Mouse (Mus musculus): ENCODE data around the gene Irf8. TPM values are rescaled to one million over a fixed set of nuclear protein-coding genes. Genes with fewer than 3 reads are reported as not detected.
"Not testable (repeated sequence)": the region's sequence is repeated elsewhere in the genome, so short reads cannot be mapped to it uniquely, and the experiment has no call there.

Irf8 gene
- polyA plus RNA-seq, 2 experiments, result 4.2 to 8.9 TPM

DNA sequence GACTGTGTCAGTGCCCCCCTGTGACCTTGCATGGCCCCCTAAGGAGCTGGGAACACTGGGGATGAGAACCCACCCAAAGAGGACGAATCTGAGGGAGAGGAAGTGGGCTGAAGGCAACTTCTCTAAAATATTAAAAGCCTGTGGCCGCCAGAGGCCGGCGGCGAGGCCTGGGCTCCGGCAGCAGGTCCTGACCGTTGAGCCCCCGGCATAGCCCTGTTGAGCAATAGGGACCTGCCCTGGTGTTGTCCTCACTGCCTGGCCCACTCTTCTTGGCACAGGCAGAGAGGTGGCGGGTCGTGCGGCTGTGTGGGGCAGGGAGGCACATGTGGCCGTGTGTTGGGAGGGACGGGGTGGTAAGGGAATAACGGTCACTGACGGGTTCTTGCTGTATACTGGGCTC, 56.6 kb downstream of the Irf8 start:
- Histone ChIP-seq H3K9me3 (ENCODE audit: control insufficient read depth, low read length) (no peaks in the 10 kb centered on the region), H3K36me3 (replicated peaks; ENCODE audit: control insufficient read depth, insufficient read depth, low read depth) (no peaks in the 10 kb centered on the region), H3K4me1 (replicated peaks; ENCODE audit: control insufficient read depth in 2 of 2, insufficient read depth in 2 of 2, low read length in 1 of 2) (no peaks in the 10 kb centered on the region), H3K9ac (replicated peaks) (no peak overlapping the region), H3K27ac (no peak overlapping the region), H3K4me2 (ENCODE audit: low read depth) (no peak overlapping the region), H3K27me3 (ENCODE audit: control insufficient read depth, insufficient read depth, low read length) (no peaks in the 10 kb centered on the region), H3K4me3 (ENCODE audit: insufficient read depth in 1 of 2, low read depth in 2 of 2, low read length in 2 of 2) (no peak overlapping the region)
- WGBS (ENCODE audit: insufficient replicate concordance), result 27% methylated on average over 15 of the region's 15 CpGs
- ATAC-seq (ENCODE audit: insufficient read depth) (0 out of 2 replicates have a peak, but pooled peaks have one; percentile 46), DNase-seq (ENCODE audit: low read depth in 3 of 3, low spot score in 3 of 3) (no peak)
- TF ChIP-seq EP300 (IDR thresholded peaks at IDR 0.05; ENCODE audit: low read depth) (no peak), CTCF (IDR thresholded peaks at IDR 0.05; ENCODE audit: low read depth) (no peak)

GRCm38 (mm10) chr8:120795944-120796635, 59.9 kb downstream of the Irf8 start:
- TF ChIP-seq CTCF (IDR thresholded peaks at IDR 0.05; ENCODE audit: low read depth) (peak; percentile 95), EP300 (IDR thresholded peaks at IDR 0.05; ENCODE audit: low read depth) (no peak)
- no peaks in the 10 kb centered on the region for H3K9me3 ChIP-seq (ENCODE audit: control insufficient read depth, low read length)
- 39% methylated on average over 9 of the region's 9 CpGs for WGBS (ENCODE audit: insufficient replicate concordance)
- ATAC-seq (ENCODE audit: insufficient read depth) (peak; percentile 44; the same call in 1 of the 2 replicates), DNase-seq (ENCODE audit: low read depth in 3 of 3, low spot score in 3 of 3) (peak; percentile 24 to 35 (median 30))
- no peak overlapping the region for H3K27ac ChIP-seq
- no peak overlapping the region for H3K4me3 ChIP-seq (ENCODE audit: insufficient read depth in 1 of 2, low read depth in 2 of 2, low read length in 2 of 2)
- no peak overlapping the region for H3K9ac ChIP-seq (replicated peaks)
- H3K4me1 ChIP-seq (replicated peaks; ENCODE audit: control insufficient read depth in 2 of 2, insufficient read depth in 2 of 2, low read length in 1 of 2), result no peaks in the 10 kb centered on the region
- H3K27me3 ChIP-seq (ENCODE audit: control insufficient read depth, insufficient read depth, low read length), result no peaks in the 10 kb centered on the region
- no peaks in the 10 kb centered on the region for H3K36me3 ChIP-seq (replicated peaks; ENCODE audit: control insufficient read depth, insufficient read depth, low read depth)
- no peak overlapping the region for H3K4me2 ChIP-seq (ENCODE audit: low read depth)

DNA sequence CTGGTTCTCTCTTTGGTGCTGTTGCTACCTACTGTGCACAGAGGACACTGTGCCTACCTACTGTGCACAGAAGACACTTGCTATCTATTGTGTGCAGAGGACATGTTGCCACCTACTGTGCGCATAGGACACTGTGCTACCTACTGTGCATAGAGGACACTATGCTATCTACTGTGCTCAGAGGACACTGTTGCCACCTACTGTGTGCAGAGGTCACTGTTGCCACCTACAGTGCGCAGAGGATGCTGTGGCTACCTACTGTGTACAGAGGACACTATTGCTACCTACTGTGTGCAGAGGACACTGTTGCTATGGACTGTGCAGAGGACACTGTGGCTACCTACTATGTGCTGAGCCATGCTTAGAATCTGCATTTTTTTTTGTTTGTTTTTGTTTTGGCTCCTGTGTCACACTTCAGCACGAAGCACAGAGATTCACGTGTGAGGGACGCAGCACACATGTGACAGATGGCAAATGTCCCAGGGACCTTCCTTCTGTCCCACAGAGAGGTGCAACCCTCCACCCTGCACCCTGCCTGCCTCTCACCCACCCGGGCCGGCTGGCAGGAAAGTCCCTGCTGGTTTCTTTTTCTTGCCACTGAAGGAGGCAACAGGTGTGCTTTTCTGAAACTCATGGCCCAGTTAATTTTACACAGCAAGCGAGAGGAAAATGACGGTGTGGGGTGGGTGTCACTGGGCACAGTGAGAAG, 61.0 kb downstream of the Irf8 start:
- Histone ChIP-seq H3K4me1 (replicated peaks; ENCODE audit: control insufficient read depth in 2 of 2, insufficient read depth in 2 of 2, low read length in 1 of 2) (no peaks in the 10 kb centered on the region), H3K27ac (no peak overlapping the region), H3K27me3 (ENCODE audit: control insufficient read depth, insufficient read depth, low read length) (no peaks in the 10 kb centered on the region), H3K36me3 (replicated peaks; ENCODE audit: control insufficient read depth, insufficient read depth, low read depth) (no peaks in the 10 kb centered on the region), H3K9me3 (ENCODE audit: control insufficient read depth, low read length) (no peaks in the 10 kb centered on the region), H3K4me2 (ENCODE audit: low read depth) (no peak overlapping the region), H3K9ac (replicated peaks) (no peak overlapping the region), H3K4me3 (ENCODE audit: insufficient read depth in 1 of 2, low read depth in 2 of 2, low read length in 2 of 2) (no peak overlapping the region)
- WGBS (ENCODE audit: insufficient replicate concordance), result 73% methylated on average over 9 of the region's 9 CpGs
- ATAC-seq (ENCODE audit: insufficient read depth), result no peak
- DNase-seq (ENCODE audit: low read depth in 3 of 3, low spot score in 3 of 3), result no peak
- no peak for TF ChIP-seq CTCF (IDR thresholded peaks at IDR 0.05; ENCODE audit: low read depth)
- no peak for TF ChIP-seq EP300 (IDR thresholded peaks at IDR 0.05; ENCODE audit: low read depth)

GRCm38 (mm10) chr8:120800308-120800865, 64.2 kb downstream of the Irf8 start:
- Histone ChIP-seq H3K27ac (no peak overlapping the region), H3K36me3 (replicated peaks; ENCODE audit: control insufficient read depth, insufficient read depth, low read depth) (no peaks in the 10 kb centered on the region), H3K4me2 (ENCODE audit: low read depth) (no peak overlapping the region), H3K9me3 (ENCODE audit: control insufficient read depth, low read length) (no peaks in the 10 kb centered on the region), H3K4me3 (ENCODE audit: insufficient read depth in 1 of 2, low read depth in 2 of 2, low read length in 2 of 2) (no peak overlapping the region), H3K9ac (replicated peaks) (no peak overlapping the region), H3K27me3 (ENCODE audit: control insufficient read depth, insufficient read depth, low read length) (no peaks in the 10 kb centered on the region), H3K4me1 (replicated peaks; ENCODE audit: control insufficient read depth in 2 of 2, insufficient read depth in 2 of 2, low read length in 1 of 2) (peaks cover 0 to 2% of the 10 kb centered on the region in 2 experiments; a peak in 1 of 4 replicates)
- DNase-seq (ENCODE audit: low read depth in 3 of 3, low spot score in 3 of 3) (no peak), ATAC-seq (ENCODE audit: insufficient read depth) (no peak)
- WGBS (ENCODE audit: insufficient replicate concordance), result 8% methylated on average over 17 of the region's 17 CpGs
- peak; percentile 84 for TF ChIP-seq CTCF (IDR thresholded peaks at IDR 0.05; ENCODE audit: low read depth)
- TF ChIP-seq EP300 (IDR thresholded peaks at IDR 0.05; ENCODE audit: low read depth), result no peak

- H3K27me3 ChIP-seq (ENCODE audit: control insufficient read depth, insufficient read depth, low read length); H3K36me3 ChIP-seq (replicated peaks; ENCODE audit: control insufficient read depth, insufficient read depth, low read depth); ATAC-seq (ENCODE audit: insufficient read depth); H3K27ac ChIP-seq; H3K4me3 ChIP-seq (ENCODE audit: insufficient read depth in 1 of 2, low read depth in 2 of 2, low read length in 2 of 2); H3K9ac ChIP-seq (replicated peaks); H3K4me1 ChIP-seq (replicated peaks; ENCODE audit: control insufficient read depth in 2 of 2, insufficient read depth in 2 of 2, low read length in 1 of 2); H3K4me2 ChIP-seq (ENCODE audit: low read depth); DNase-seq (ENCODE audit: low read depth in 3 of 3, low spot score in 3 of 3); H3K9me3 ChIP-seq (ENCODE audit: control insufficient read depth, low read length): not testable (repeated sequence)
- whole genome bisulfite sequencing (ENCODE audit: insufficient replicate concordance), result 48% methylated on average over 6 of the region's 6 CpGs
Measured at GRCm38 (mm10) chr8:120803661-120804375, 67.7 kb downstream of the Irf8 start.
